Mouse (Mus musculus): Measurements from ENCODE around the gene Grb14.
A peak's percentile ranks its signal among the peaks of the same experiment; 100 is the strongest.

Gene Grb14

GRCm38 (mm10) chr2:65024887-65025286 is at the start of gene Grb14:
TSS of gene Grb14 (minus strand) at chr2:65024987.
- no peak for DNase-seq

- DNase-seq, result no peak
These were observed 47.4 kb upstream of the Grb14 start for GRCm38 (mm10) chr2:65072205-65072604.

- no peak for DNase-seq
These were observed 29.0 kb upstream of the Grb14 start for GRCm38 (mm10) chr2:65053764-65054163.

DNA sequence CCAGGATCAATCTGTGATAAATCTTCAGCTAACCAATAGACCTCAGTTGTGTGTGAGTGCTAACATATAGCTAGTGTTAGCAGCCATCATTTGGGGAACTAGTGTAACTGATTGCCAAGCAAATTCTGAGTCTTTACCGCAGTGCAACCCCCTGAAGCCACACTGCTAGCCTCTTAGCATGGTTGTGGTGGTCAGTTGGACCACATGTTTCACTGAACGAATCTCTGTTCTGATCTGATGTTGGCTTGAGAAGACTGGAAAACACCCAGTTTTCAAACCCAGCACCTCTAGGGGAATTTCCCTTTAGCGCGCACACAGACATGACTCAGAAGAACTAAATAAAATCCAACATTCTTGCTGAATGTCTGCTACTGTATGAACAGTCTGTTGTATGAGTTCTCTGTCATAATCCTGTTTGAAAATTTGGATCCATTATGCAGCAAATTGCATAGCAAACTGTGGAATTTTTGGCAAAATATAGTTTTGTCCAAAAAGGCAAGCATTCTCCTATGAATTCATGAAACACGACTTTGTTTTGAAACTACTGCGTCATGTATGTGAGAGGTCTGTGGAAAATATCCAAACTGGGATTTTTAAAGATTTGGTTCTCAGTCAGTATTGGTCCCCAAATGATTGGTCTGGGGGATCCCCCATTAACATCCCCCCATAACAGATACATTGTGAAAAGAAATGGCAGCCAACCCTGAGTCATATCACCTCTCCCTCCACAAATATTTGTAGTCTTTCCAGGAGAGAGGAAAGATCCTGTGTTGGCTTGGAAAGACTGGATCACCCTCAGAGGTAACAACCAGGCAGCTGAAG is 27.6 kb upstream of the Grb14 start:
- no peak for DNase-seq

DNA sequence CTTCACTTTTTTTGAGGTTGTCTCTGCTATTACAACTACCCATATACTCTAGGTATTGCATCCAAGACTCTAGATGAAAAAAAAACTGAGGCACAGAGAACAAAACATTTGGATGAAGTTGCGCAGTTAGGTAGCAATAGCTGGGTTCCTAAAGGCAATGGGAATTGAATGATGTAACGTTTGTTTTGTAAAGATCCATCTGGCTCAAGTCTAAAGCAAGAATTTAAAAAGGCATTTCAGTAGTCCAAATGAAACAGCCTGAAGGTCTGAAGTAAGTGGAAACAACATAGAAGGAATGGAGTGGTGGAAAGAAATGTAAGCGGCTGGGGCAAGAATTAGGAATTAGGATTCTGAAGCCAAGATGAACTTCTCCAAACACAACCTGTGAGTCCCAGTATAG is 26.0 kb upstream of the Grb14 start:
- no peak for DNase-seq

- DNase-seq, result no peak
These were observed 23.6 kb upstream of the Grb14 start for GRCm38 (mm10) chr2:65048234-65049017.

DNA sequence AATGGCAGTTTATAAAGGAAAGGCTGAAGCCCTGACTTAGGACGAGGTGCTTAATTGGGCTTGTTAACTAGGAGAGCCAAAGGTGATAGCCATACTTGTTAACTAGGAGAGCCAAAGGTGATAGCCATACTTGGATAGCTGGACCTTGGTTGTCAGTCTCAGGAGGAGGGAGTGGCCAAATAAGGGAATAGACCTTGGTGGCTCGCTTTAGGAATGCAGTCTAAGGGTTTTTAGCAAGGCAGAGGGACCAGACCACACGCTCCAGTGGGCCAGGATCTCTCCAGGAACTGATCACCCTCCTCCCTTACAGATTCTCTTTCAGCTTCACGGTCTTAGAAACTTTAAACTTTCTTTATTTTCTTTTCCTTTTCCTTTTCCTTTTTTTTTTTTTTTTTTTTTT is 13.4 kb upstream of the Grb14 start:
- no peak for DNase-seq

DNA sequence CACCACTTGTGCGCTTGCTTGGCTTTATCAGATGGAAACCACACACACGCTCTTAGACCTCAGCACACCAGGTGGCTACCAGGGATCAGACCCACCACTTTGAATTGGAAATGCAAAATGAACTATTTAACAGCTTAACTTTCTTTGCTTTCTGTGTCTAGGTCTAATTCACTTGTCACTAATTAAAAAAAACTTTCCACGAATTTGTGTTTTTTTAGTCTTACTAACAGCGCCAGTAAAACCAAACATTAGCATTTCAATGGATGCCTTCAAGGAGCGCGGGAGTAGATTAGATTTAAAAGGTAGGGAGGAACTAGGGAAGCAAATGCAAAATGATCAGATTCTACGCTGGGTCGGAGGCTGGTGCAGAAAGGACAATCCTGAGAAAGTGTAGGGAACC is 12.8 kb upstream of the Grb14 start:
- DNase-seq, result no peak

DNA sequence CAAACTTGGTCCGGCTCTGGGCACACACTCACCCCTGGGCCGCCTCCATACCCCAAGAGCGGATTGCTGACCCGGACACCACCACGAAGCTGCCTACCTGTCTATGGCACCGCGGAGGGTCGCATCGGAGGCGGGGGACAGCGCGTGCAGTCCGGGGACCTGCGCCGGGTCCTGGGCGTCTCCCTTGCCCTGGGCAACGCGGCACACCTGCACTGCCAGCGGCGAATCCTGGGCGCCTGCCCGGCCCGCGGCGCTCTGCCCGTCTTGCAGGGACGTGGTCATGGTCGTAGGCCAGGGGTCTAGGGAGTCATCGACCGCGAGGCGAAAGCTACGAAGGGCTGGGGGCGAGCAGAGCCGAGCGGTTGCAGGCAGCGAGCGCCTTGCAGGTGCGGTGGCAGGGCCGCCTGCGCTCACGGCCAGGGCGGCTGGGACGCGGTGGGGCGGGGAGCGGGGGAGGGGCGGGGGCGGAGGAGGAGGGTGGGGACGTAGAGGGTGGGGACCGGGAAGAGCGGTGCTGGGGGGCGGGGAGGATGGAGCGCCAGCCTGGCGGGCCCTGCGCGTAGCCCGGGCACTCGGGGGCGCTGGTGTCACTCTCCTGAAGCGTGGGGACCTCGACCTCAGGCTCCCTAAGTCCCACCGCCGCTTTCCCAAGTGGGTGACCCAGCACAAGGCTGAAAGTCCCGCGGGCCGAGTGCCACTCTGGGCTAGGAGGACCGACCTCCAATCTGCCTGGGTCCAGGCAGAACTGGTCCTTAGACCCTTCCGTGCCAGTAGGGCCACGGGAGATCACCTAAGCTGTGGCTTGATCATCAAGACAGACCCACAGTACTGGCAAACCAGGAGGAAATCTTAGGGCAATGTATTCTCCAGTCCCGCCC is 2.2 kb downstream of the Grb14 start:
- peak; percentile 31 for DNase-seq

DNA sequence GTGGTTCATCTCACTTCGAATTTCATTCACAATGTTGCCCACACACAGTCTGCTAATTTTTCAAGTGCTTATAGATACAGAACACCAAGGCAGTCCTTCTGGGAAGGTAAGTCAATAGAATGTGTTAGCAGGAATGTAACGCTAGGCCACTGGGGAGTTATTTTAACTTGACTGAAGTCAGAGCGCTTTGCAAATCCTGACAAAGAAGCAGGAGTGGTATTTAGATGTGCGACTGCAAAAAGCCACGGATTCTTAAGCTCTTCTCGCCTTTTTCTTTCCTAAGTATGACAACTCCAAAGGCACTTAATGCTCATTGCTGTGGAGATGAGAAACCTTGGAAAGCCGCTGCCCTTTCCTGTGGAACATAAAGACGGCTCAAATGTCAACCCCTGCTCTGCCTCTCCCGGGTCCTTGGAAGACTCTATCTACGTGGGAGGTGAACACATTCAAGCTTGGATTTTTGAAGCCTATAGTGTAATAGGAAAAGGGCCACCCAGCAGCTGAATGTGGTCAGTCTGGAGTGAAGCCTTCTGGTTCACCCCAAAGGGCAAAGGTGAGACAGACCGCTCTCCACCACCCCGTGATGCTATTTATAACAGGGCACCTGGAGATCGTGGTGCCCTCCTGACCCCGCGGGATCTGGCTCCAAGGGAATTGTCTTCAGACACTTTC is 3.0 kb downstream of the Grb14 start:
- DNase-seq, result no peak

DNA sequence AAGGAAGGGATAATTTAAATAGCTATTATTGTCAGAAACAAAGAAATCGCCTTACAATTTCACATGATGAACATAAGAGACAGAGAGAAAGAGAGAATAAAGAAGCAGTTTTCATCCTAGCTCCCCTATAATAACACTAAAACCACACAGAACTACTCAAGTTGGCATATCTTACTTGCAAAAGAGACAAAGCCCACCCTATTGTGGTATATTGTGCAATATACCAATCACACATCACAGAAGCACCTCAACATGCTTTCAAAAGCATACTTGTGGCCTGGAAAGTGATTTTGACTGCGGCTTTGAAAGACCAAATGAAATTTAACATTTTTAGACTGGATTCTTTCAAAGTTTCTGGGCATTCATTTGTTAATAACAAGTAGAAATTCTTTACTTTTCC is 7.4 kb downstream of the Grb14 start:
- no peak for DNase-seq

- no peak for DNase-seq
These were observed 10.2 kb downstream of the Grb14 start for GRCm38 (mm10) chr2:65014552-65014951.

DNA sequence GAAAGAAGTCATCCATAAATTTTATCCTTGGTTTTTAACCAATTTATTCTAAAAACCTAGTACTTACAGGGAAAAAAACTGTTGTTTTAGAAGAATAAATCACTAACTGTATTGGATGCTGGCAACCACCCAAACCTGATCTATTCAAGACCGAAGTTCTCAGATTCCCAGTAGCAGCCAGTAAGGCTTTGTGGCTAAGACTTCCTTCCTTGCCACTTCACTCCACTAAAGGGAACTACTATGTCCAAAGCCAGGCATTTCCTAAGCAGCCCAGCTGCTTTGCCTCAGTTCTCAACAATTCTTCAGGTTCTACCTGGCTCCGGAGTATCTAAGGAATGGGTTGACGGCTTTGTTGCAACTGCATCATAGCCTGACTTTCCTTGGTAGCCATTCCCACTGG is 14.7 kb downstream of the Grb14 start:
- no peak for DNase-seq

GRCm38 (mm10) chr2:65007396-65007795 is 17.4 kb downstream of the Grb14 start:
- DNase-seq, result no peak

GRCm38 (mm10) chr2:65005044-65005443 is 19.7 kb downstream of the Grb14 start:
- DNase-seq, result no peak

GRCm38 (mm10) chr2:65003433-65003832 is 21.4 kb downstream of the Grb14 start:
- DNase-seq, result no peak

GRCm38 (mm10) chr2:65002631-65003030 is 22.2 kb downstream of the Grb14 start:
- DNase-seq, result no peak

- DNase-seq, result no peak
These were observed 29.7 kb downstream of the Grb14 start for GRCm38 (mm10) chr2:64995048-64995447.

- DNase-seq, result no peak
These were observed 35.2 kb downstream of the Grb14 start for GRCm38 (mm10) chr2:64989426-64990187.

GRCm38 (mm10) chr2:64987782-64988181 is 37.0 kb downstream of the Grb14 start:
- no peak for DNase-seq

DNA sequence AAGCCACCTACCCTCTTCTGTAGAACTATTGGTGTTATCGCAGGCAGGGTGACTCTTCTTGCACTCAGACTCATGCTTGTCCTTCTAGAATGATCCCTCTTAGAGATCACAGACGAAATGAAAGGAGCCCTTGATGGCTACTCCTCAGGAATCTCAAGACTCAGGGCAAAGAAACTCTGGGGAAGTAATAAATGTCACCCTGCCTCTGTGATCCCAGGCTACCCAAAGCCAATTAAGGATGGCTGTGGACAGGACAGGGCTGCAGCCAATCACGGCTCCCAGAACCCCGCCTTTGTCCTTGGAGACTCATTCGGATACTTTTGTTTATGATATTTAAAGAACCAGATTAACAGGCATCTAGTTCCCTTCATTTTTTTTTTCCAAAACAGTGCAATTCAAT is 49.2 kb downstream of the Grb14 start:
- no peak for DNase-seq

DNA sequence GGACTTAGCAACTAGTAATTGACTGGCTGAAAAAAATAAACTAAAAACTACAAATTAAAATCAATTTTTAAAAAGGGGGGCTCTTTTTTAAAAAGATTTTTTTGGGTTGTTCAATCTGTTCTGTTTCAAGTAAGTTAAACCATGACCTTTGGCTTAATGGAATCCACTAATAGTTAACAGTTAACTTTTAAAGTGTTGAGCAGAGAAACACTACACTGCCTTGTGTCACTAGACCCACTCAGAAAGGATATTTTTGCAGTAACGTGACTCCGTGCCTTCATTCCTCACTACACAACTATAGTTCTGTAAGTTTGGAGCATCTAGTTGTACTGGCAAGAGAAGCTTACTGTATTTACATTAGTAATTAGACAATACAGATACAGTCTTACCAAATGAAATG is 50.2 kb downstream of the Grb14 start:
- no peak for DNase-seq
